Mouse (Mus musculus) regulatory T cell (primary cell): ENCODE measurements at regions not wholly inside any gene's neighbourhood (a gene's known extent, or its start where the extent isn't known, plus 50 kb on each side); places are given as distances from the start of the nearest gene placed in this dataset.

Source experiments
- in situ Hi-C: fragments of 300-600 bp; cut with MboI, MseI; formaldehyde crosslinking; loops from one replicate; pipeline ENCODE4 v1.15.1; 2025; ENCODE audit warnings: high pct_unique_total_duplicates

- in situ Hi-C loops: no loop called here
Measured at GRCm38 (mm10) chrX:121533360-121533759, 863.8 kb downstream of the Nap1l3 start.

- in situ Hi-C loops: loop anchor here (10.0 kb wide), 1 partner anchor 1075 kb away; no protein-coding TSS in a partner anchor
Measured at GRCm38 (mm10) chrX:121519830-121520229, 877.4 kb downstream of the Nap1l3 start.

GRCm38 (mm10) chrX:121497727-121498126 lies 899.5 kb downstream of the Nap1l3 start:
- in situ Hi-C loops: no loop called here

GRCm38 (mm10) chrX:121497219-121497618 lies 900.0 kb downstream of the Nap1l3 start:
- in situ Hi-C loops: no loop called here

GRCm38 (mm10) chrX:121479402-121479989 lies 917.7 kb downstream of the Nap1l3 start:
- in situ Hi-C loops: no loop called here

GRCm38 (mm10) chrX:121429078-121429477 lies 968.1 kb downstream of the Nap1l3 start:
- in situ Hi-C loops: no loop called here
